Mouse (Mus musculus) myocyte (in vitro differentiated cells): ENCODE measurements around the gene Polr3gl.

Experiments
- MAX ChIP-seq: IDR thresholded peaks from one replicate; pipeline ENCODE4 v1.6.1; 2011; ENCODE audit warnings: low read depth, mild to moderate bottlenecking, control low read depth
- MYOD1 ChIP-seq, 3 experiments: IDR thresholded peaks; one replicate each; pipeline ENCODE4 v1.6.1; 2011; ENCODE audit warnings: control low read depth in 2 of 3, low read depth in 2 of 3, mild to moderate bottlenecking in 2 of 3, moderate library complexity in 1 of 3; ENCODE audit not compliant: insufficient read length in 2 of 3, control insufficient read depth in 1 of 3
- POLR2A ChIP-seq: IDR thresholded peaks from one replicate; pipeline ENCODE4 v1.6.1; 2011; ENCODE audit warnings: low read depth, mild to moderate bottlenecking, control low read depth, moderate library complexity; ENCODE audit not compliant: insufficient read length
- SRF ChIP-seq: IDR thresholded peaks from one replicate; pipeline ENCODE4 v1.6.1; 2011; ENCODE audit warnings: low read depth; ENCODE audit not compliant: control insufficient read depth, insufficient read length

- TF ChIP-seq SRF: no peak
- TF ChIP-seq MAX: no peak
- no peak for TF ChIP-seq POLR2A
- TF ChIP-seq MYOD1 (IDR thresholded peaks at IDR 0.05; ENCODE audit: control insufficient read depth in 1 of 3, insufficient read length in 2 of 3, low read depth in 2 of 3): no peak
Observed at GRCm38 (mm10) chr3:96571336-96571735, 22.6 kb downstream of the Polr3gl start.
